Mouse (Mus musculus): ENCODE data around the gene Pds5b. TPM values are rescaled to one million over a fixed set of nuclear protein-coding genes. Genes with fewer than 3 reads are reported as not detected.

Pds5b gene
- 50.1 to 58.8 TPM (median 56.7 TPM) in 4 replicates for total RNA-seq (2023)

DNA sequence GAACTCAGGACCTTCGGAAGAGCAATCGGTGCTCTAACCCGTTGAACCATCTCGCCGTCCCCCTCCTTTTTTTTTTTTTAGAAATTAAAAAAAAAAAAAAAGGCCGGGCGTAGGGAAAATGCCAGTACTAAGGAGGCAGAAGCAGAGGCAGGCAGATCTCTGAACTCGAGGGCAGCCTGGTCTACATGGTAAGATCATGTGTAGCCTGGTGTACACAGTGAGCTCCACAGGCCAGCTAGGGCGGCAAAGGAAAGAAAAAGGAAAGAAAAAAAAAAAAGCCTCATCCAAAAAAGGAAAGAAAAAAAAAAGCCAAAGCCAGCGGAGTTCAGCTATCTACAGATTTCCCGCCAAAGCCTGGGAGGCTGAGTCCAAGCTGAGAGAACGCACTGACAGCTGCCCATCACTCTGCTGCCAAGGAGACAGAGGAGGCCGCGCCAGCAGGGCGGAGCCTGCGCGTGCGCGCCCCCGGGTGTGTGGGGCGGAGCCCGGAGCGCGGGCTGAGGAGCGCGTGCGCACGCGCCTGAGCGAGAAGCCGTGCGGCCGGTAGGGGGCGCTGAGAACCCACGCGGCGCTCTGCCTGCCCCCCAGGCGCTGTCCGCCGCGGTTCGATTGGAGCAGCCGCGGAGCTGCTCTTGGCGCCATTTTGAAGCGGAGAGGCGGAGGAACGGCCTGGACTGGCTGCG lies at the start of gene Pds5b:
Pds5b (plus strand) TSS at position 587 of the 683 bp plus-strand sequence.

DNA sequence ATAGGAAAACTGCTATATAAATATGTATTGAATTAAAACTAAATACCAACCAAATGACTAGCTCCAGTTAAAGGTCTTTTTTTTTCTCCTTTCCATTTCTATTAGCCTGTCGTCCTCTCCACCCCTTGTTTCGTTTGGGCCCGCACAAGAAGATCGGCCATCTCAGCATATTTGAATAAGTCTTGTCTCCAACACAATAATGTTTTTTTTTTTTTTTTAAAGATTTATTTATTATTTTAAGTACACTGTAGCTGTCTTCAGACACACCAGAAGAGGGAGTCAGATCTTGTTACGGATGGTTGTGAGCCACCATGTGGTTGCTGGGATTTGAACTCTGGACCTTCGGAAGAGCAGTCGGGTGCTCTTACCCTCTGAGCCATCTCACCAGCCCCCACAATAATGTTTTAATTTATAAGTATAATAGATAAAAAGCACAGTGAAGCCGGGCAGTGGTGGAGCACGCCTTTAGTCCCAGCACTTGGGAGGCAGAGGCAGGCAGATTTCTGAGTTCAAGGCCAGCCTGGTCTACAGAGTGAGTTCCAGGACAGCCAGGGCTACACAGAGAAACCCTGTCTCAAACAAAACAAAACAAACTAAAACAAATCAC lies 7.3 kb upstream of the Pds5b start, which contains the start of gene N4bp2l2:
N4bp2l2 (minus strand) TSS at position 51 of the 607 bp plus-strand sequence.

Other genes with a start within 250 kb of the Pds5b start
- not detected in 4 replicates for gene Zar1l, start 155.6 kb upstream of the Pds5b start, total RNA-seq (2023)
- gene Brca2, start 151.1 kb upstream of the Pds5b start, total RNA-seq (2023): 9.1 to 12.0 TPM (median 11.0 TPM) in 4 replicates
- gene N4bp2l1, start 76.6 kb upstream of the Pds5b start, total RNA-seq (2023): 127 to 137 TPM (median 132 TPM) in 4 replicates
- gene N4bp2l2, start 7.6 kb upstream of the Pds5b start, total RNA-seq (2023): 143 to 180 TPM (median 156 TPM) in 4 replicates

All from B cell, adult 62 days (primary cell).